Comparison of ENCODE assay signal across 10 mouse cellular contexts in genomic region chr17:4785281-4785839, GRCm38 (mm10).
DNase-seq lines count a peak whose midpoint lies in the region; ATAC-seq lines count a peak whose summit lies in the region.
"Had no signal": no experiment of that assay in that cellular context is flagged by ENCODE, and none has a peak within 500 bp of the region (broad histone marks: within the 10 kb centered on the region; RNA-seq: fewer than 3 reads in every experiment).

No protein-coding gene starts in this region.

- H3K4me2 ChIP-seq in stomach, embryonic 15.5 days, result no peak overlapping the region

- H3K27ac ChIP-seq in stomach, embryonic 15.5 days, result no peak overlapping the region; the same call in 1 of the 2 replicates
- H3K27ac ChIP-seq: midbrain, embryonic 10.5 days had no signal

- intact Hi-C loops in heart, postnatal 14 days (cut with DNase I), result loop anchor here (10.0 kb wide), 1 partner anchor 529 kb away; no protein-coding TSS in a partner anchor

- H3K36me3 ChIP-seq in stomach, embryonic 15.5 days, result no peaks in the 10 kb centered on the region
- H3K36me3 ChIP-seq: midbrain, embryonic 10.5 days had no signal

- DNase-seq in frontal cortex, postnatal 10 days (ENCODE audit: low spot score in 2 of 2), result no peak
- peak; percentile 44 for DNase-seq in brain, adult 2 months (ENCODE audit: low read depth, low spot score)
- DNase-seq in heart, postnatal 14 days, result peak; percentile 31 to 37
- no peak for DNase-seq in layer of hippocampus, adult 11-12 months (ENCODE audit: low spot score)
- DNase-seq in yolk sac, embryonic 10.5 days (ENCODE audit: low spot score), result no peak
- DNase-seq in thymus, postnatal 14 days, result no peak

- H3K4me3 ChIP-seq in stomach, embryonic 15.5 days (replicated peaks), result no peak overlapping the region
- H3K4me3 ChIP-seq: midbrain, embryonic 10.5 days had no signal

- H3K9me3 ChIP-seq in stomach, embryonic 15.5 days, result no peaks in the 10 kb centered on the region
- H3K9me3 ChIP-seq: midbrain, embryonic 10.5 days had no signal

- peak; percentile 70; the same call in 1 of the 2 replicates for ATAC-seq in frontal cortex, adult (ENCODE audit: low TSS enrichment)
- peak; percentile 76 for ATAC-seq in stomach, embryonic 15.5 days (ENCODE audit: insufficient read depth, low FRiP score, low read depth)

- 49% methylated on average over 6 of the region's 6 CpGs for WGBS in stomach, embryonic 15.5 days

- no peaks in the 10 kb centered on the region for H3K27me3 ChIP-seq in stomach, embryonic 15.5 days (replicated peaks)
- H3K27me3 ChIP-seq: CH12.LX had no signal

- H3K9ac ChIP-seq in stomach, embryonic 15.5 days, result no peak overlapping the region

- peaks cover 10% of the 10 kb centered on the region; the same call in 1 of the 2 replicates for H3K4me1 ChIP-seq in stomach, embryonic 15.5 days
- H3K4me1 ChIP-seq: midbrain, embryonic 10.5 days had no signal

Comparison
In these comparisons a context has a peak if more than half of its experiments do, and no peak if none do; other contexts are left out.
1. DNase-seq: peak in brain, adult 2 months (single experiment) and heart, postnatal 14 days (2 of 2); none in frontal cortex, postnatal 10 days (0 of 2), layer of hippocampus, adult 11-12 months (single experiment), yolk sac, embryonic 10.5 days (single experiment) and thymus, postnatal 14 days (single experiment).